Mouse (Mus musculus) adrenal gland, postnatal 4 days (tissue): ENCODE data around the gene Acss2. TPM values are rescaled to one million over a fixed set of nuclear protein-coding genes. Genes with fewer than 3 reads are reported as not detected.
"Not testable (repeated sequence)": the region's sequence is repeated elsewhere in the genome, so short reads cannot be mapped to it uniquely, and the experiment has no call there.

Experiments used
- DNase-seq, 2 experiments: peaks; one replicate each; pipeline ENCODE4 v3.0.0; 2021 to 2022; ENCODE audit warnings: low spot score in 2 of 2, mixed read lengths in 2 of 2
- total RNA-seq, 2 experiments: library from RNA; stranded (reverse); gene quantifications; 2 replicates each; pipeline ENCODE4 v1.2.3; 2021

The Acss2 gene
- total RNA-seq, 2 experiments from 2014 or later = 20.5 to 26.1 TPM

DNA sequence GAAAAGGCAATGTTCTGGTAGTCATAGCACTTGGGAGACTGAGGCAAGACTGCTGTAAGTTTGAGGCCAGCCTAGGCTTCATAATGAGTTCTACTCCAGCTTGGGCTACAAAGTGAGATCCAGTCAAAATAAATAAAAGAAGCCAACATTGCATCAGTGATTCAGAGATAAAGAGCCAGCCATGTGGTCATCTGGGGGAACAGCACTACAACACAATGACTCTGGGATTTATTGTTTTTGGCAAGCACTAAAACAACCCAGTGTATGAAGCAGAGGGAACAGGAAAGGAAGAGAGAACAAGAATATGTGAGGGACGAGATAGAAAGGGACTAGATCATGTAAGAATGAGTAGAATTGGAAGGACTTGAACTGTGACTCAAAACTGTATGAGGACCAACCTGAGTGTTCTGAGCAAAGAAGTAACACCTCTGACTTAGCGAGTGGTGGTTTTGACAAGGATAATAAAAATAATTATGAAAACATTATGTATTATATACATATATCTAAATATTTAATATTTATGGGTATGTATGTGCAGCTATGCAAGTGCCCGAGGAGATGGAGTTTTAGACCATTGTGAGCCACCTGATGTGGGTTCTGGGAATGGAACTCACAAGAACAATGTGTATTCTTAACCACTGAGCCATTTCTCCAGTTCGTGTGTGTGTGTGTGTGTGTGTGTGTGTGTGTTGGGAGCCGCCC, 20.2 kb downstream of the Acss2 start:
- DNase-seq = no peak

- DNase-seq = not testable (repeated sequence)
These were observed 20.8 kb downstream of the Acss2 start for GRCm38 (mm10) chr2:155538463-155539057.

GRCm38 (mm10) chr2:155539696-155540095, 21.9 kb downstream of the Acss2 start:
- no peak for DNase-seq

GRCm38 (mm10) chr2:155540822-155541458, 23.2 kb downstream of the Acss2 start:
- no peak for DNase-seq

GRCm38 (mm10) chr2:155546955-155547354, 29.2 kb downstream of the Acss2 start:
- no peak for DNase-seq

GRCm38 (mm10) chr2:155552336-155552735, 34.6 kb downstream of the Acss2 start:
- DNase-seq = no peak

GRCm38 (mm10) chr2:155552949-155553354, 35.2 kb downstream of the Acss2 start:
- no peak for DNase-seq

GRCm38 (mm10) chr2:155554426-155554985, 36.8 kb downstream of the Acss2 start:
- no peak for DNase-seq

- no peak for DNase-seq
These were observed 44.5 kb downstream of the Acss2 start for GRCm38 (mm10) chr2:155562209-155562608.

DNA sequence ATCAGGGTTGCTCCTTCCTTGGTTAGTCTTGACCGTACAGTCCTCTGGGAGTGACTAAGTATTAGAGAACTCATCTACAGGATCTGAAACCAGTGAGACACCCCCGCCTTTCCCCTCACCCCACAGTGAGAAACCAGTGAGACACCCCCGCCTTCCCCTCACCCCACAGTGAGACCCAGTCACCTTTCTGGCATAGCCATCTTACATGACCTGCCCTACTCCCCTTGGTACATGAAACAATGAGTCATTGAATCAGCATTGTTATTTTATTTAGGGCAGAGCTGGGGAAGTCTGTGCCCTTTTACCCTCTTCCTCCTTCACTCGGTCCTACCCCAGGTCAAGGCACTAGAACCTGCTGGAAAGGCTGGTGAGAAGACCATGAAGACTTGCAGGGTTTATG, 45.2 kb downstream of the Acss2 start:
- no peak for DNase-seq

GRCm38 (mm10) chr2:155567751-155568150, 50.0 kb downstream of the Acss2 start:
- DNase-seq = no peak

GRCm38 (mm10) chr2:155569223-155569807, 51.6 kb downstream of the Acss2 start:
- no peak for DNase-seq

DNA sequence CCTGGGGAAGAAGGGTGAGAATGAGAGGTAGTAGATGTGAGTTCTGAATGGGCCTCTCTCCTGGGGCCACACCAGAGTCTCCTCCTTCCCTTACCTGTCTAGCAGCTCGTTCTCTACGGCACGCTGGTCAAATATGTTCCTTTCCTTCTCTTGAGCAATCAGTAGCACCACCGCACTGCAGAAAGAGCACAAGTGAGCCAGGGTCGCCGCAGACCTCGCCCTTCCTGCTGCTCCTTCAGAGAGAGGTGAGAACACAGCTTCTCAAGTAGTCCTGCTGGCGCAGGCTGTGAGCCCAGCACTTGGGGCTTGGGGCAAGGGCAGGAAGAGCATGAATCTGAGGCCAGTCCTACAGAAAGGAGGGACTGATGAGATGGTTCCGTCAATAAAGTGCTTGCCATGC, 55.3 kb downstream of the Acss2 start:
- DNase-seq = no peak

- DNase-seq = no peak
These were observed 56.2 kb downstream of the Acss2 start for GRCm38 (mm10) chr2:155573996-155574395.

- DNase-seq = no peak
These were observed 57.0 kb downstream of the Acss2 start for GRCm38 (mm10) chr2:155574700-155575099.

DNA sequence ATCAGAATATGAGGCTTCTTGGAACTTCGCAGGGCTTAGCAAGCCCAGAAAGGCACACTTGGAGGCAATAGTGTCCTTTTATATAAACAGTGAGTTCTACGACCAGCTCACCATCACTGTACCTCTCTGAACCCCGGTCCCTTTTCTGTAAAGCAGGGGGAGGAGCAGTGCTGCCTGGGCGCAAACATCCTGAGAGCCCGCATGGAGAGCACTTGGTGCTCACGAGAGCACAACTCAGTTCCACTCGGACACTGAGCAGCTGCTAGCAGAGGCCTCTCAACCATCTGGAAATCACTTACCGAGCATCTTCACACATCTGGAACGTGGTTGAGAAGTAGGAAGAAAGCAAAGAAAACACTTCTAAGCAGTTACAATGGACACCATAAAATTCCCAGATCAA, 58.9 kb downstream of the Acss2 start:
- DNase-seq = no peak

DNA sequence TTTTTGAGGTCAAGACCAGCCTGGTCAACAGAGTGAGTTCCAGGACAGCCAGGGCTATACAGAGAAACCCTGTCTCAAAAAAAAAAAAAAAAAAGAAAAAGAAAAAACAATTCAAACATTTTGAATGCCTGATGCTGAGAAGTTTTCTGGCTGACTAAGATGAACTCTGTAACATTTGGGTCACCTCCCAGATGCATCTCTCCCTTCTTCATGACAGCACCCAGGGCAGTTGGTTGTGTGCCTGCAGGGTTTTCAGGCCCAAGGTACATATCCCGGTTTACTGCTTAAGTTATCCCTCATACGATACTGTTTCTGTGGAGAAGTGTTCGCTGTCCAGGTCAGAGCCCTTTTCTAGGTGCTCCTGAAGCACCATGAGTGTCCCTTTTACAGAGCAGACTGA, 62.6 kb downstream of the Acss2 start:
- no peak for DNase-seq

GRCm38 (mm10) chr2:155582384-155582995, 64.7 kb downstream of the Acss2 start:
- DNase-seq = no peak

DNA sequence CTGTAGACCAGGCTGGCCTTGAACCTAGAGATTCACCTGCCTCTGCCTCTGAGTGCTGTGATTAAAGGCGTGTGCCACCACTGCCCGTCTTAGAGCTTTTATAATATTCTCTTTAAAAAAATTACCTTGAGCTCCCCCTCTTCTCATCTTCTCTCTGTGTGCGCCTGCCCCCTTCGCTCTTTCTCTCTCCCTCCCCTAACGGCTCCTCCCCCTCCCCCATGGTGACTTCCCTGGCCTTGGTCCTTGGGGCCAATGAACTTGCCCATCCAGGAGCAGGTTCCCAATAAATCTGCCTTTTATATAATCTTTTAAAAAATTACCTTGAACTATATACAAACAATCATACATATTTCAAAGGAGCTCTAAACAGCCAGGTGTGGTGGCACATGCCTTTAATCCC, 65.2 kb downstream of the Acss2 start:
- no peak for DNase-seq

DNA sequence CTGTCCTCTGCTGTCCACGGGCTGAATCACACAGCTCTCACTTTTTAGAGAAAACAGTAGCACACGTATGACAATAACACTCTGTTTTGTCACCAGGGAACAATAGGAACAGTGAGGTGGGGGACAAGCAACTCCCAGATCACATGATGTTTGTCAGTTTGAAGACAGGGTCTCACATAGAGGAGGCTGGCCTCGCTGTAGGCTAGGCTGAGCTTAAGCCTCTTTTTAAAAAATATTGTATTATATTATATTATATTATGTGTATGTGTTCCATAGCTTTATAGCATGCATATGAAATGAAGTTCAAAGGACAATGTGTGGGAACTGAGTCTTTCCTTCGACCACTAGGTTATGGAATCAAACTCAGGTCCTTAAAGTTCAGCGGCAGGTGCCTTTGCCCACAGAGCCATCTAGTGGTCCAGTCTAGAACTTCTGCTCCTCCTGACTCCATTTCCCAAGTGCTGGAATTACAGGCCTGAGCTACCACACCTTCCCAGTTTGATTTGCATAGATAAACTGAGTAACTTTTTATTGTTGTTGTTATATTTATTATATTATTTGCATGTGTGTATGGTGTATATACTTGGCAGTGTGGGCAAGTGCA, 66.3 kb downstream of the Acss2 start:
- DNase-seq = no peak

DNA sequence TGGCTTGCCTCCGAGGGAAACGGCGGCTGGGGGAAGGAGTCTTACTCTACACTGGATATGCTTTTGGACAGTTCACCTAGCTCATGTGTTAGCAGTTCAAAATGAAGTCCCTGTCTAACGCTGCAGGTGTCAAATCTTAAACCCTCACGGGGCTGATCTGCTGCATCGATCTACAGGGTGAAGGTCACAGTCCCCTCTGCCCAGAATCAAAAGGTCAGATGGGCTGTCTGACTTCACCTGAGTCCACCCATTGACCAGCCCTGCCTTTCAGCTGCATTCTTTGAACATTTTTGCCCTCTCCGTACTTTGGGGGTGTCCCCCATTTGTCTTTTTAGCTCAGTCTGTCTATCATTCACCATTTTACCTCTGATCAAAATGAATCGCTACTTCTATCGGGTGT, 67.3 kb downstream of the Acss2 start:
- DNase-seq = no peak
